Mouse (Mus musculus): Measurements from ENCODE around the gene Fyn. TPM values are rescaled to one million over a fixed set of nuclear protein-coding genes. Genes with fewer than 3 reads are reported as not detected.
A peak's percentile ranks its signal among the peaks of the same experiment; 100 is the strongest.

Gene Fyn
- total RNA-seq, 2 experiments from 2014 or later: 176 to 188 TPM

GRCm38 (mm10) chr10:39371991-39372390 is 3.3 kb downstream of the Fyn start:
- no peak for DNase-seq (ENCODE audit: extremely low spot score in 1 of 2, low spot score in 2 of 2)
- intact Hi-C loops (cut with DNase I): loop anchor here (5.0 kb wide), 3 partner anchors 130 to 200 kb away; no protein-coding TSS in a partner anchor

DNA sequence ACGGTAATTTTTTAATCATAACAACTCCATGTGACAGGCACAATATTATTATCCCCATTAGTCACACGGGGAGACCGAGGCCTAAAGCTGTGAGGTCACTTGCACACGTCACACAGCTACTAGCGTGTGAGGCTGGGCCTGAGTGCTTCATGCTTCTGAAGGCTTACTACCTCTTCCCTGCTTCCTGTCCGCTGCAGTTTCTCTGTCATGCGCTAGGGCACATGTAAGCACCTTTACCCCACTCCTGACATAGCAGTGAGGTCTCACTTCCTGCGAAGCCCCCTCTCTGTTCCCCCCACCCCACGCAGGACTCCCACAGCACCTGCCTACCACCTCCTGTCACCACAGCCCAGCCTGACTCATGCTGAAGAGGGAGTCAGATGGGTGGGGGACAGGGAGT is 8.0 kb downstream of the Fyn start:
- no peak for DNase-seq (ENCODE audit: extremely low spot score in 1 of 2, low spot score in 2 of 2)
- intact Hi-C loops (cut with DNase I): no loop called here

DNA sequence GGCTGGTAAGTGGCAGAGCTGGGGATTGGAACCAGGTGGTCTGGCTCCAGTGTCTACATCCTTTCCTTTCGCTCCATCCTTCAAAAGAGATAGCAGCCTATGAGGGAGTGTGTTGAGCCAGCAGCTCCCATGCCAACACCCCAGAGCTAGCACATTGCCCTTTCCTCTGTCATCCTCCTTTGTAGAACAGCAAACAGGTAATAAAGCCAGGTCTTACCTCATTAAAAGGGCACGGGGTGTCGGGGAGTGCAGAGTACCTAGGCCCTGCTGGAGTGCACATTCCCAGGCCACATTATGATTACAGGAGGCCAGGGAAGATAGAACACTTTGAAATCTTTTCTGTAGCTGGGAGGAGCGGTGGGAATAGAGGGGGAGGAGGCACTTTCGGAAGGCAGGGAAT is 8.6 kb downstream of the Fyn start:
- DNase-seq (ENCODE audit: extremely low spot score in 1 of 2, low spot score in 2 of 2): no peak
- intact Hi-C loops (cut with DNase I): no loop called here

DNA sequence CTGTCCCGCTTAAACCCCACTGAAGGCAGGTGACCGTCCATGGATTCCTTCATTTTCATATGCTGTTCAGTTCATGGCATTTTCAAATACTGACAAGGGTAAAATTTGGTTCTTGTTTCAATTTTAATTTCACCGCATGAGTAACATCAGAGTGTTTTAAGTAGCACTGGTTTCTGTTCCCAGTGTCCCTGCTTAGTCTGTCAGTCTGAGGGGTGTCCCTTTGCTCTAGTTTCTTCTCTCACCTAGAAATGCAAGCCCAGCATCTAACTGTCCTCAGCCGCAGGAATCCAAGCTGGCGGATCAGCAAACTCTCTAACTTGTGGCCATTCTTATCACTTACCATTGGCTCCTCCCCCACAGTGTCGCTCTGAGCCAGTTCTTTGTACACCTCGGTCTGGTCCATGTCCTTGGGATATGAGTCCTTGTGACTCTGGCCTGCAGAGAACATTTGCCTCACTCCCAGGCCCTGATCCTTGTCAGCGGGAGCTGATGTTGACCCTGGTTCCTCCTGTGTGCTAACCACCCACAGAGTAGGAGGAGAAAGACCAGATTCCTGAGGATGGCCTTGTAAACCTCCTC is 9.5 kb downstream of the Fyn start:
- intact Hi-C loops (cut with DNase I): no loop called here
- no peak for DNase-seq (ENCODE audit: extremely low spot score in 1 of 2, low spot score in 2 of 2)

DNA sequence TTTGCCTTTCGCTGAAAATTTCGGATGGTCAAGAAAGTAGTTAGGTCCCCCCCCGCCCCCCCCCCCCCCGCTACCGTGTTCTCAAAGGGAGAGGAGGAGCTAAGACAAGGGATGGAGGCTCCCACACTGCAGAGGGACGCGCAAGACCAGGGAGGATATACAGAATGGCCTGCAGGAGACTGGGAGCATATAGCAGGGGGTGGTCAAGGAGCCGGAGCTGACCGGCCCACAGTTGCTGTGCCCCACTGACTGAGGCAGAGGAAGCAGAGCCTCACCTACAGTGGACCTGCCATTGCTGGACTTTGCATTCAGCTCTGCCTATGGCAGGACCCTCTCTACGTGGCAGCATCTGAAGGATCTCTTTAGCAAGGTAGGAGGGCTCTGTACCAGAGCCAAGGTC is 10.6 kb downstream of the Fyn start:
- no peak for DNase-seq (ENCODE audit: extremely low spot score in 1 of 2, low spot score in 2 of 2)
- intact Hi-C loops (cut with DNase I): no loop called here

- no peak for DNase-seq (ENCODE audit: extremely low spot score in 1 of 2, low spot score in 2 of 2)
- intact Hi-C loops (cut with DNase I): loop anchor here (10.0 kb wide), 1 partner anchor 355 kb away; the partner anchor contains the start of gene Rev3l
Observed at GRCm38 (mm10) chr10:39379721-39380370, 11.2 kb downstream of the Fyn start.

DNA sequence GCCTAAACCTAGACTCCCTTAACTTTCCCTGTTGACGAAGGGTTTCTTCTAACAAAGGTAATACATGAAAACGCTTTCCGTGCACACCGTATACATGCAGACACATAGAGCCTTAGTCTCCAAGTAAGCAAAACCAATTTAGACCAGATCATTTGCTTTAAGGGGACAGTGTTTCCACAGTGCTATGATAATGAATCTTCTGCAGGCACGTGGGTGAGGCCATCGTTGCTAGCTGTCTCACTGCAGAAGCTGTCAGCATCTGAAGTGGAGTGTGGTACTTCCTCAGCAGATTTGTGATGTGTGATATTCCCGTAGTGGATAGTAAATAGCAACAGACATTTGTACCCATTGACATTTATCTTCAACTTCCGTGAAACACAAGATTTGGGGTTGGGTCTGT is 16.6 kb downstream of the Fyn start:
- DNase-seq (ENCODE audit: extremely low spot score in 1 of 2, low spot score in 2 of 2): no peak
- intact Hi-C loops (cut with DNase I): loop anchor here (10.0 kb wide), 1 partner anchor 350 kb away; the partner anchor contains the start of gene Rev3l

GRCm38 (mm10) chr10:39386203-39386602 is 17.5 kb downstream of the Fyn start:
- intact Hi-C loops (cut with DNase I): loop anchor here (10.0 kb wide), 1 partner anchor 349 kb away; the partner anchor contains the start of gene Rev3l
- DNase-seq (ENCODE audit: extremely low spot score in 1 of 2, low spot score in 2 of 2): no peak

DNA sequence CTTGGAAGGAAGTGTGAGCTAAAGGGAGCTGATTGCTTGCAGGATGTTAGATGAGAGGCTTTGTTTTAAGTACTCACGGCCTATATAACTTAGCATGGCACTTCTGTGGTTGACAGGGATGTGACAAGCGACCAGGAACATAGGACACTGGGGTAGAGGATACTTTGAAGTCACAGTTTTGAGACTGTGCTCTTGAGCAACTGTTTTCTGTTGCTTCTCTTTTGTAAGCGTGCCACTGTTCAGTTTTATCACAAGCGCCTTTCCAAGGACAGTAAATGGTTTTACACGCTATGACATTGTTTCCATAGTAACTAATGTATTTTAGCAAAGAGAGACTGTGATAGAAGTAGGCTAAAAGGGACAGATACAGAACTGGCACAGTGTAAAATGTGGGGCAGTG is 18.4 kb downstream of the Fyn start:
- intact Hi-C loops (cut with DNase I): loop anchor here (10.0 kb wide), 1 partner anchor 348 kb away; the partner anchor contains the start of gene Rev3l
- no peak for DNase-seq (ENCODE audit: extremely low spot score in 1 of 2, low spot score in 2 of 2)

- DNase-seq (ENCODE audit: extremely low spot score in 1 of 2, low spot score in 2 of 2): no peak
- intact Hi-C loops (cut with DNase I): loop anchor here (10.0 kb wide), 1 partner anchor 347 kb away; the partner anchor contains the start of gene Rev3l
Observed at GRCm38 (mm10) chr10:39387556-39387955, 18.9 kb downstream of the Fyn start.

GRCm38 (mm10) chr10:39388144-39388543 is 19.5 kb downstream of the Fyn start:
- intact Hi-C loops (cut with DNase I): loop anchor here (10.0 kb wide), 1 partner anchor 347 kb away; the partner anchor contains the start of gene Rev3l
- DNase-seq (ENCODE audit: extremely low spot score in 1 of 2, low spot score in 2 of 2): no peak

DNA sequence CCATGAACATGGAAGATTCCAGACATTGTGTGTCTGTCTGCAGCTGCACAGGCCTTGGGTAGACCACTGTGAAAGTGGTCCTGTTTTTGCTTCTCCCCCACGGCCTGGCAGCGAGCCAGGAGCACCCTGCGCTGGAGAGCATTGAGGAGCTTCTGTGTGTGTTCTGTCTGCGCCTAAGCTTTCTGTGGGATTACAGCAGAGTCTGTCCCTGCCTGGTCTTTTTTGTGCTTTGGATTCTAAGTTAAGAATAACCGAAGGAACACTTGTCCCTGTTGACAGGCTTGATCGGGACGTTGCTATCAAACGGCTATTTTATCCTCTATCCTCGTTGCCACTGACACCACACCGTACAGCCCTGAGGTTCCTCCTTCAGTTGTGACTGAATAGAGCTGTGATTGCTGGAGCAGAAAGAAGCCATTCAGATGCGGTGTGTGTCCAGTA is 20.8 kb downstream of the Fyn start:
- peak in 1 of 2 experiments; percentile 74 for DNase-seq (ENCODE audit: extremely low spot score in 1 of 2, low spot score in 2 of 2)

DNA sequence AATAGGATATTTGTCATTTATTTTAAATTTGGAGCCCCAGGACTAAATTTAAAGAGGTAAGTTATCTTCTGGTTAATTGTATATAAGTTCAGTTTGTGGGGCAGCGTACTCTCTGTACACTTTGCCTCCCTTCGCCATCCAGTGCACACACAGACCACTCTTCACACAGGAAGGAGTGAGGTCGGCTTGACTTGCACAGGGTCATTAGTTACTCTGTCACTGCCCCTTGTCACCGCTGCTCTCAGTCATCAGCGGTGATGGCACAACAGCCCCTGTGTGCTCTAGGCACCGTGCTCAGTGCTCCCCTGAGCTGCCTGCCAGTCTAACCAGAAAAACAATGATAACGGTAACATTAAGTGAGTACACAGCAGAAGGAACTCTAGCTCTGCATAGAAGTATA is 21.9 kb downstream of the Fyn start:
- no peak for DNase-seq (ENCODE audit: extremely low spot score in 1 of 2, low spot score in 2 of 2)
- intact Hi-C loops (cut with DNase I): no loop called here

More for the DNA sequence above, 20.8 kb downstream of the Fyn start:
- intact Hi-C loops (cut with DNase I): loop anchor here (10.0 kb wide), 1 partner anchor 345 kb away; the partner anchor contains the start of gene Rev3l

DNA sequence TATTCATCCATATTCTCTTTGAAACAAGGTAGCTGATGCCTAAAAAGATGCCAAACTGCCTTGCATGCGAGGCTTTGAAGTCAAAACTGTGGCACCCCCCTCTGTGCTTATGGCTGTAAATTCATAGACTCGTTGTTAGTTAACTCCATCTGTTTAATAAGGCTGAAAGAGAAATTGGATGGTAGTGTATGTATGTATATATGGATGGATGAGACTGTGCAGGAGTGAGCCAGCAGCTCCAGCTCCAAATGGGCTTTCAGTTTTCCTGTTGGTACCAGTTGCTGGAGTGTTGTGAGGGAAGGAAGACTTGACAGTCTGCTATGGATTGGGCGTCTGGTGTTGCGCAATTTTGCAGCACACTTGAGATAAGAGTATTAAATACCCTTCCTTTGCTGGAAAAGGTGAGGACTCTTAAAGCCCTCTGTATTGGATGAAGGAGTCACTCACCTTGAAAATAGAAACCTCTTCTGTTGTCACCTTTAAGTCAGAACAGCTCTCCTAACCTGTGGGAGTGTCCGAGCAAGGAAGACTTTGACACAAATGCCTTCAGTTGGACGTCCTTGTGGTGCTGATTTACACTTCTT is 24.3 kb downstream of the Fyn start:
- DNase-seq (ENCODE audit: extremely low spot score in 1 of 2, low spot score in 2 of 2): no peak
- intact Hi-C loops (cut with DNase I): no loop called here

- intact Hi-C loops (cut with DNase I): no loop called here
- no peak for DNase-seq (ENCODE audit: extremely low spot score in 1 of 2, low spot score in 2 of 2)
Observed at GRCm38 (mm10) chr10:39395544-39395943, 26.9 kb downstream of the Fyn start.

- intact Hi-C loops (cut with DNase I): no loop called here
- DNase-seq (ENCODE audit: extremely low spot score in 1 of 2, low spot score in 2 of 2): no peak
Observed at GRCm38 (mm10) chr10:39398924-39399323, 30.3 kb downstream of the Fyn start.

DNA sequence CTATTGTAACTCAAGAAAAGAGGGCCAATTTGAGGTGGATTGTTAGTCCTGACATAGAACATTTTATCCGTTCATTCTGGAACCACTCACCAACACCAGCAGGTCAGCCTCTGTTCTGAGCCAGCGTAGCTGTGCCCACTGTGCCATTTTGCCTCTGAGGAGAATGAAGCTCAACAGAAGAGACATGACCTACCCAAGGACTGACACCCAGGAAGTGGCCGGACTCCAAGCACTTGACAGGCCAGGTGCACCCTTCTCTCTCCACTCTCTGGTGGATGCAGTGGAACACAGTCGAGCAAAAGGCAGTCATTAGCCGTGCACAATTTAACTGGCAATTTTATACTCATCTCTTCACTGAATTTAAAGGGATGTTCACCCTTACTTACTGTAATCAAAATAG is 31.5 kb downstream of the Fyn start:
- intact Hi-C loops (cut with DNase I): no loop called here

GRCm38 (mm10) chr10:39402487-39402886 is 33.8 kb downstream of the Fyn start:
- intact Hi-C loops (cut with DNase I): no loop called here
- no peak for DNase-seq (ENCODE audit: extremely low spot score in 1 of 2, low spot score in 2 of 2)

More for the DNA sequence above, 31.5 kb downstream of the Fyn start:
- DNase-seq (ENCODE audit: extremely low spot score in 1 of 2, low spot score in 2 of 2): no peak

GRCm38 (mm10) chr10:39403706-39404105 is 35.1 kb downstream of the Fyn start:
- no peak for DNase-seq (ENCODE audit: extremely low spot score in 1 of 2, low spot score in 2 of 2)
- intact Hi-C loops (cut with DNase I): no loop called here

DNA sequence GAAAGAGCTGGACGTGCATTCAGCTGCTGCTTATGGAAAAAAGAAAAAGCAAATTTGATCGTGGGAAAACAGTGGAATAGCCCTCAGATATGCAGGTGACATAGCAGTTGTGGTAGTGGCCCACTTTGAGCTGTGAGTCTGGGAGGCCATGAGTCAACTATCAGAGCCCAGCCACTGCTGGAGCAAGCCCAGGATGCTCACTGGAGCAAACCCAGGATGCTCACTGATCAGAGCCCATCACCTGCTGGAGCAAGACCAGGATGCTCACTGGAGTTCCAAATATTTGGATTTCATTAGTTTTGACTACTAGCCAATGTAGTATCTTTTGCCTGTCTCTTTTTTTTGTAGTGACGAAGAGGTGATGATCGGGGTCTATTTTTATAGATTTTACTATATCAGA is 35.5 kb downstream of the Fyn start:
- no peak for DNase-seq (ENCODE audit: extremely low spot score in 1 of 2, low spot score in 2 of 2)
- intact Hi-C loops (cut with DNase I): no loop called here

All from left cerebral cortex, postnatal 10 days (tissue).